Mouse (Mus musculus) heart, embryonic 15.5 days (tissue): Measurements from ENCODE around the gene Rftn1. TPM values are rescaled to one million over a fixed set of nuclear protein-coding genes. Genes with fewer than 3 reads are reported as not detected.
A peak's percentile ranks its signal among the peaks of the same experiment; 100 is the strongest.

Source experiments
- ATAC-seq: fragments of 200-750 bp; cut with Nextera tagmentation; replicated peaks from 2 replicates; pipeline ENCODE4 v1.8.0; 2017; ENCODE audit warnings: low read depth, moderate TSS enrichment; ENCODE audit not compliant: insufficient number of reproducible peaks, insufficient read depth, low FRiP score
- H3K27ac ChIP-seq: fragments of 300-500 bp; sonication (generic); 2 replicates; pipeline ENCODE4 v1.5.1; 2015; ENCODE audit warnings: mild to moderate bottlenecking, inconsistent platforms
- H3K27me3 ChIP-seq: fragments of 300-500 bp; sonication (generic); 2 replicates; pipeline ENCODE4 v1.6.1; 2015; ENCODE audit warnings: inconsistent platforms
- H3K36me3 ChIP-seq: fragments of 300-500 bp; sonication (generic); 2 replicates; pipeline ENCODE4 v1.6.1; 2015; ENCODE audit warnings: mild to moderate bottlenecking, inconsistent platforms
- H3K4me1 ChIP-seq: fragments of 300-500 bp; sonication (generic); replicated peaks from 2 replicates; pipeline ENCODE4 v1.6.1; 2015; ENCODE audit warnings: inconsistent platforms
- H3K4me2 ChIP-seq: fragments of 300-500 bp; sonication (generic); 2 replicates; pipeline ENCODE4 v1.6.1; 2015; ENCODE audit warnings: inconsistent platforms, mild to moderate bottlenecking, moderate library complexity
- H3K4me3 ChIP-seq: fragments of 300-500 bp; sonication (generic); 2 replicates; pipeline ENCODE4 v1.5.1; 2015; ENCODE audit warnings: mild to moderate bottlenecking, inconsistent platforms
- H3K9ac ChIP-seq: fragments of 300-500 bp; sonication (generic); 2 replicates; pipeline ENCODE4 v1.6.1; 2015; ENCODE audit warnings: mild to moderate bottlenecking, inconsistent platforms
- H3K9me3 ChIP-seq: fragments of 300-500 bp; sonication (generic); replicated peaks from 2 replicates; pipeline ENCODE4 v1.6.1; 2016; ENCODE audit warnings: inconsistent platforms
- WGBS: fragments of 180-500 bp; shearing (Covaris S2); methylation state at CpG from one replicate; pipeline ENCODE4 v1.1.7; 2015; ENCODE audit warnings: mixed read lengths; 5-methylcytosine and 5-hydroxymethylcytosine counted together
- polyA plus RNA-seq: library from polyadenylated mRNA; unstranded; fragments of >200 nt; fragmentation: Nextera tagmentation; extraction: Ambion mirVana; gene quantifications from 2 replicates; pipeline ENCODE4 v1.2.1, GENCODE M21; 2015

Gene Rftn1
- polyA plus RNA-seq, result 29.7 and 32.9 TPM in 2 replicates

DNA sequence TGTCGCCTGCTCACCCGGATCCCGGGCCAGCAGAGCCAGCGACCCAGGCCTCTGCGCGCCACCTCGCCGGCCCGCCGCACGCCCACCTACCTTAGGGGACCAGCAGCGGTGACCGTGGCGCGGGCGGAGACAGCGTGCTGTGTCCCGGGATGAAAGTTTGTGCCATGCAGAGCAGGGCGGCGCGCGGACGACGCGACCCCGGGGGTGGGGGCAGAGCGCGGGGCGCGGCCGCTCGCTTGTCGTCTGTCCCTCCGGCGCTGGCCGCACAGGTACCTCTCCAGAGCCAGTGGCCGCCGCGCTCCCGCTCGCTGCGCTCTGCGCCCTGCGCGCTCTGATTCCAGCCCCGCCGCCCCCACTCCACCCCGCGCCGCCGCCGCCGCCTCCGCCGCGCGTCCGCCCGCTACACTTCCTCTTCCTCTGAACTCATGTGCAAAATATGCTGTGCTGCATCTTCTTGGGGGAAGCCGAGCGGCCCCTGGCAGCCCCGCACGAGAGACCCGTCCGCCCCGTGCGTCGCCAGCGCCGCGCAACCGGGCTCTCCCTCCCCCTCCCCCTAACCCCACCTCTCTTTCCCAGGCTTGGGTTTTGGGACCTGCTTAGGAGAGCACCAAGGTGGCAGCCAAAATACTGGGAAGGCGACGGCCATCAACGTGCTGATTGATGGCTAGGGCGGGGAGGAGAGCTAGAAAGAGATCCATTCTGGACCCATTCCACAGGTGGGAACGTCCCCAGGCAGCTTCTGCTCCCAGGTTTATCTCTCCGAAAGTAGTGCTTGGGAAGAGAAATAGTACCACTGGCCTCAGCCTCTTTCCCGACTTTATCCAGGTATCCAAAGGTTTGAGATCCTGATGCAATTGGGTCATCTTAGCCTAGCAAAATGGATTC lies at the start of gene Rftn1:
TSS of gene Rftn1 (minus strand) at position 544 of the 885 bp plus-strand sequence.
- Histone ChIP-seq H3K4me1 (peaks cover 12% of the 10 kb centered on the region), H3K9me3 (no peaks in the 10 kb centered on the region), H3K4me2 (peak within 1 kb of the TSS; percentile 85), H3K9ac (peak within 1 kb of the TSS; percentile 85), H3K4me3 (peak within 1 kb of the TSS; percentile 84), H3K36me3 (no peaks in the 10 kb centered on the region), H3K27me3 (no peaks in the 10 kb centered on the region; the same call in 1 of the 2 replicates), H3K27ac (peak within 1 kb of the TSS; percentile 79)
- WGBS, result 1% methylated on average over 65 of the region's 79 CpGs
- peak; percentile 68 for ATAC-seq

DNA sequence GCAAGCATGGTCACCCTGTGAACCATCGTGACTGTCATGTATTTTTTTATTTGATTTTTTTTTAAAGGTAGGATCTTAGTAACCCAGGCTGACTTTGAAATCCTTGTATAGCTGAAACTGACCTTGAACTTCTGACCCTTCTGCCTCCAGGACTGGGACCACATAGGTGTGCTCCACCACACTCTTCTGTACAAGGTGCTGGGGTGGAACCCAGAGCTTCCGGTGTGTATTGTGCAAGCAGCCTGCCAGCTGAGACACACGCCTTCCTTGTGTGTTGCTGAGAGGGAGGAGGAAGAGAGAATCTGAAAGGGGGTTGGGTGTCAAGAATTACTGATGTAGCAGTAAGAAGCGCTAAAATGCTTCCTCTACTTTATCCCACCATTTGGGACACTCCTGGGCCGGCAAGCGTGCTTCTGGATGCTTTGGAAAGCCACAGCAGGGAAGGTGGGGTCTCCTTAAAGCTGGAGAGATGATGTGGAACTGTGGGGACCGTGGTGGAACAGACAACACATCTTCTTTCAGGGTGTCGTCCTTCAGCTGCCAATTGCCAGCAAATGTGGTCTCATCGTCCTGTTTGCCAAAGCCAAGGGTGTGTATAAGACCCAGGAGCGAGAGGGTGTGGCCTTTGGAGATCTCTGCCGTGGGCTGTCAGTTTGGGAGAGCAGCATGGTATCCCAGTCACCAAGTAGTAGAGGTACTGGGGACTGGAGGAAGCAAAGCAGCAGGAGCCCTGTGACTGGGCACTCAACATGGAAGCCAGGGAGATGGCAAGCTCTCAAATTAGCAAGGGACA lies 47.5 kb upstream of the Rftn1 start:
- H3K4me1 ChIP-seq, result no peaks in the 10 kb centered on the region
- H3K4me3 ChIP-seq, result no peak overlapping the region
- H3K36me3 ChIP-seq, result no peaks in the 10 kb centered on the region
- WGBS, result 45% methylated on average over 11 of the region's 11 CpGs
- peaks cover 14% of the 10 kb centered on the region for H3K27me3 ChIP-seq
- no peak overlapping the region for H3K27ac ChIP-seq
- no peaks in the 10 kb centered on the region for H3K9me3 ChIP-seq
- no peak; the same call in 1 of the 2 replicates for ATAC-seq
- H3K9ac ChIP-seq, result no peak overlapping the region
- no peak overlapping the region for H3K4me2 ChIP-seq

DNA sequence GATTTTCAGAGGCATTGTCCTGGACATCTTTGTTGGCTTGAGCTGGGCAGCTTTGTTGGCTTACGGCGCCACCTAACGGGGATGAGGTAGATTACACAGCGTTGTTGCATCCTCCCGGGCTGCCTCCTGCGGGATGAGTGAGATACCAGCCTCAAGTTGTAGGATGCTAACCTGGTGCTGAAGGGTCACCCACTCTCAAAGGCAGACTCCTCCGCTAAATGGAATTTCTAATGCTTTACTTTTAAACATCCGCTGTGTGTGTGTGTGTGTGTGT lies 46.9 kb upstream of the Rftn1 start:
- ATAC-seq, result no peak; the same call in 1 of the 2 replicates
- no peak overlapping the region for H3K4me3 ChIP-seq
- no peak overlapping the region for H3K4me2 ChIP-seq
- 3% methylated on average over 8 of the region's 8 CpGs for WGBS
- H3K9ac ChIP-seq, result no peak overlapping the region
- no peaks in the 10 kb centered on the region for H3K36me3 ChIP-seq
- H3K27ac ChIP-seq, result no peak overlapping the region
- H3K27me3 ChIP-seq, result peaks cover 14% of the 10 kb centered on the region
- no peaks in the 10 kb centered on the region for H3K4me1 ChIP-seq
- H3K9me3 ChIP-seq, result no peaks in the 10 kb centered on the region

DNA sequence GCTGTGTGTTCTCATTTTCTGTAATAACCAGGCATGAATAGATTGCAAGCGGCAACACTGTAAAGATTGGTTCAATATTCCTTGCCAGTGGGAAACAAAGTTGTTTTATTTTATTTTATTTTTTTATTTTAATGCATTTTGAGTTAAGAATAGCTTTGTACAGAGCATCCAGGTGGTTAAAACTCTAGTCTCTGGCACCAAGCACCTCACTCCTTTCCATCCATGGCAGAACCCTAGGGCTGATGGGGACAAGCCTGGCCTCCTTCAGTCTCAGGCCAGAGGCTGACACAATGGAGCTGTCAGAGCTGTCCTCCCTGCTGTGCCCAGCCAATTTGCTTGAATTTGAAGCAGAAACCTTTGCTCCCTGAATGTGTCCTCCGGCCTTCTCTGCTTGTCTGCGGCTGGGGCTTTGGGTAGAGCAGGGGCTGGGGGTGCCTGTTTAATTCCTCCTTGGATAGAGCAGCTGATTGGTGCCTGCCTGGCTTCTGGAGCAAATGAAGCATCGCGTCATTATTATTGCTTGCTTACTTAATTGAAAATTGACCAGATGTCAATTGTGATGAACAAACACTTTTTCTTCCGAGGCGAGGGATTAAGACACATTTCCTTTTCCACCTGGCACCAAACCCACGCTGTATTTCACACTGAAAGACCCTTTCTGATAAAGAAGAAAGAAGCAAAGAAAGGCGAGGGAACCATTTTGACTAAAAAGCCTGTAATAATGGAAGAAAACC lies 46.4 kb upstream of the Rftn1 start:
- WGBS, result 56% methylated on average over 9 of the region's 9 CpGs
- ATAC-seq, result no peak
- Histone ChIP-seq H3K4me2 (no peak overlapping the region), H3K27me3 (peaks cover 14% of the 10 kb centered on the region), H3K9ac (no peak overlapping the region), H3K4me1 (no peaks in the 10 kb centered on the region), H3K4me3 (no peak overlapping the region), H3K27ac (no peak overlapping the region), H3K9me3 (no peaks in the 10 kb centered on the region), H3K36me3 (no peaks in the 10 kb centered on the region)

DNA sequence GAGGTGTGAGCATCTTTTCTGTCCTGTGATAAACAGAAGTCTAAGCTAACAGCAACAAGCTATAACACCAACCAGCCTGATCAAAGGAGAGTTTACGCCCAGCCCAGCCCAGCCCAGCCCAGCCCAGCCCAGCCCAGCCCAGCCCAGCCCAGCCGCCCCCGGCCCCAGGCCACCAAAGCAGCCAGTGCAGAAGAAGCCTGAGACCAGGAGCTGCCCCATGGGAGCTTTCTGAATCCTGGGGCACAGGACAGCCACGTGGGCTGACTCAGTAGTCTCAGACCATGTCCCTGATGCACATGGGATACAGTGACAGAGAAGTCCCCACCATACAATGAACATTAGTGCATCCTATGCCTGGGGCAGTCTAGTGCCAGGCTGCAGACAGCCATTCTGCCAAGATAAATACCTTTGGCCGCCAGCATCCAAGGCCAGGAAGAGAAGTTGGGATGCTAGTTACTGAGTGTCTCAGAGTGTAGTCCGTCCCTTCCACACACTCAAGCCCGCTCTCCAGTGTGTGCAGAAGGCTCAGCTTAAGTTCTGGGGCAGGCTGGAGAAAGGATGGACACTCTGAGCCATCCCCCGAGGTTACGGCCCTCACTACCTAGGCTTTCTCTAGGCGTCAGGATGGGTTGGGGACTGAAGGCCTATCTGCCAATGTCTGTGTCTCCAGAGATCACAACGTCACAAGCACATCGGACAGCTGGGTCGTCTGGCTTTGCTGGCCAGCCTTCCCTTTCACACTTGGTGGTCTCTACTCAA lies 45.6 kb upstream of the Rftn1 start:
- ATAC-seq, result no peak
- no peaks in the 10 kb centered on the region for H3K9me3 ChIP-seq
- no peaks in the 10 kb centered on the region for H3K36me3 ChIP-seq
- H3K4me3 ChIP-seq, result no peak overlapping the region
- 66% methylated on average over 13 of the region's 13 CpGs for WGBS
- H3K4me2 ChIP-seq, result no peak overlapping the region
- no peaks in the 10 kb centered on the region for H3K4me1 ChIP-seq
- H3K9ac ChIP-seq, result no peak overlapping the region
- H3K27me3 ChIP-seq, result peaks cover 14% of the 10 kb centered on the region
- H3K27ac ChIP-seq, result no peak overlapping the region

DNA sequence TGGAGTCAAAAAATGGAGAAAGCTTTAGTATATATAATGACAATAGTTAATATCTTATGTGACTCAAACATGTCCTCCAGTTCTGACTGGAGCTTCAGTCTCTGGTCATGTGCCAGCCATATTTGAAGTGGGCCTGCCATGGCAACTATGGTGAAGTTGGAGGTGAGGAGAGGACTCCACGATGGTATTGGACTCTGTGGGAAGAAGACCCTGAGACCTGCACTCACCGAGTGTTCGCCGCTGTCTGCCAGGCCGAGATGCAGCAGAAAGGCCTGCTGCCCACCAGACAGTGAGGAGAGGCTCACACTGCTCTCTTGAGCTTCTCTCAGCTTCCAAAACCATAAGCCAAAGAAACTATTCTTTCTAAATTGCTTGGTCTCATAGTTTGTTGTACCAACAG lies 43.5 kb upstream of the Rftn1 start:
- 81% methylated on average over 5 of the region's 5 CpGs for whole genome bisulfite sequencing
- Histone ChIP-seq H3K4me1 (no peaks in the 10 kb centered on the region), H3K27ac (no peak overlapping the region), H3K27me3 (peaks cover 14% of the 10 kb centered on the region), H3K9me3 (no peaks in the 10 kb centered on the region), H3K4me3 (no peak overlapping the region), H3K36me3 (no peaks in the 10 kb centered on the region), H3K4me2 (no peak overlapping the region), H3K9ac (no peak overlapping the region)
- no peak for ATAC-seq

DNA sequence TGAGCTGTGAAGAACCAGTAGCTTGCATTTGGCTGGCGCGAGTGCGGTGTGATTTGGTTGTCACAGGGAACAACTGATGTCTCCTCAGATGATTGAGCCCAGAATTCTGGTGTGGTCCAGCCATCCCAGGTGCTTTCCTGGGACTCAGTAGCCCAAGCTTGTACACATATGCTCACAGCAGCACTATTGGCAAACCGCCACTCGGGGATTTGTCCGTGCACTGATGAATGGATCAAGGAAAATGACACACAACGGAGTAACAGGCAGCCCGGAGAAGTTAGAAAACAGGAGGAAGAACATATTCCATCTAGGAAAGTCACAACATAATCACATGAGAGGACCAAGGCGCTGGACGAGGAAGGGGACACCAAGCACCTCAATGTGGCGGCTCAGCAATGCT lies 42.3 kb upstream of the Rftn1 start:
- WGBS, result 88% methylated on average over 11 of the region's 11 CpGs
- H3K4me1 ChIP-seq, result no peaks in the 10 kb centered on the region
- H3K4me3 ChIP-seq, result no peak overlapping the region
- H3K4me2 ChIP-seq, result no peak overlapping the region
- no peaks in the 10 kb centered on the region for H3K36me3 ChIP-seq
- no peak overlapping the region for H3K9ac ChIP-seq
- H3K27ac ChIP-seq, result no peak overlapping the region
- no peaks in the 10 kb centered on the region for H3K9me3 ChIP-seq
- no peak for ATAC-seq
- peaks cover 3% of the 10 kb centered on the region; the same call in 1 of the 2 replicates for H3K27me3 ChIP-seq

DNA sequence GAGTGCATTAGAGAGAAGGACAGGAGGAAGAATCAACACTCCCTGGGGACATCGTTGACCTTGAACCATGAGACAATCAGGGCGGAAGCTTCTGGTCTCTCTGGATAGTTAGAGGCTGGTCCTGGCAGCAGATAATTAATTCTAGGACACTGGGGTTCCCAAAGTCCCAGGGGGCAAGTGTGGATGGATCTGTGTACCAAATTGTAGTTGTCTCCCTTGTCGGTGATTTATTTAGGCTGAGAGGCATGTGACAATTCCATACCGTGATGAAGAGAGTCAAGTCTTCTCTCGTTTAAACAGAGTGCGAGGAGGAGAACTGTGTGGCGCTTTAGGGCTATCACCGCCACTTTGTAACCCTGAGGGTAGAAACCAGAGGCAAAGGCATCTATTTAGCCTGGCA lies 40.7 kb upstream of the Rftn1 start:
- Histone ChIP-seq H3K36me3 (no peaks in the 10 kb centered on the region), H3K9me3 (no peaks in the 10 kb centered on the region), H3K4me1 (no peaks in the 10 kb centered on the region), H3K27me3 (no peaks in the 10 kb centered on the region), H3K4me2 (no peak overlapping the region), H3K27ac (no peak overlapping the region), H3K9ac (no peak overlapping the region), H3K4me3 (no peak overlapping the region)
- 87% methylated on average over 8 of the region's 8 CpGs for WGBS
- ATAC-seq, result no peak

DNA sequence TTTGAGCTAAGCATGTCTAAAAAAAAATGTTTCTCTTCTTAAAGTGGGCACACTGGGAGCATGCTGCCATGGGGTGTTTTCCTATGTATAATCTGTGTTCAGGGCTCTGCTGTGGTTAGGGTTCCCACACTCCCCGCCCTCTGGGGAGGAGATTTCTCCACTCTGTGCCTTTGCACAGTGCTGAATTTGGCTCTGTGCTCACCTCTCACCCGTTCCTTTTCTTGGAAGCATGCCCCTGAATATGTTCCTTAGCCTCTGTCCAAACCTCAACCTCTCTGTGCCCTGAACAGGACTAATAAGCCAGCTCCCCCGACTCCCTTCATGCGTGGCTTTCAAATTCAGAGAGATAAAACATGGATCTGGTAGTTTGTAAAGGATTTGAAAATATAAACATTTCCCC lies 39.1 kb upstream of the Rftn1 start:
- 0 out of 2 replicates have a peak, but pooled peaks cover 1% of the 10 kb centered on the region for H3K4me1 ChIP-seq
- H3K4me2 ChIP-seq, result no peak overlapping the region
- no peaks in the 10 kb centered on the region for H3K9me3 ChIP-seq
- no peak overlapping the region for H3K9ac ChIP-seq
- H3K27ac ChIP-seq, result no peak overlapping the region
- H3K36me3 ChIP-seq, result no peaks in the 10 kb centered on the region
- H3K27me3 ChIP-seq, result no peaks in the 10 kb centered on the region
- no peak overlapping the region for H3K4me3 ChIP-seq
- WGBS, result 59% methylated on average over 4 of the region's 4 CpGs
- no peak for ATAC-seq

DNA sequence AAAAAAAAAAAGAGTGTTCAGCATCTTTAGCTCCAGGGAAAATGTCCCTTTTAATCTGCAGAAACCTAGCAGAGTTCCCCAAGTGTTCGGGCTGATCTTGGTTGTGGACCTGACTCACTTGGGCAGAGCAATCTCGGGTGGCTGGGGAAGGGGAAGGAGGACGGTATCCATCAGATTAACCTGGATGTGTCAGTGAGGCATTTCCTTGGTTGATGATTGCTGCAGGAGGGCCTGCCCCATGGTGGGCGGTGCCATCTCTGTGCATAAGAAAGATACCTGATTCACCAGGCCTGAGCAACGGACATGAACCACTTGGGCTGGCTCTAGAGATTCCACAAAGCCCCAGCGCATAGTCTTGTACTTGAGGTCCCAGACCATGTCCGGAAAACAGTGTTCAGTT lies 36.9 kb upstream of the Rftn1 start:
- Histone ChIP-seq H3K9me3 (no peaks in the 10 kb centered on the region), H3K9ac (no peak overlapping the region), H3K4me1 (0 out of 2 replicates have a peak, but pooled peaks cover 2% of the 10 kb centered on the region), H3K4me2 (no peak overlapping the region), H3K27ac (no peak overlapping the region), H3K27me3 (no peaks in the 10 kb centered on the region), H3K36me3 (no peaks in the 10 kb centered on the region), H3K4me3 (no peak overlapping the region)
- WGBS, result 65% methylated on average over 7 of the region's 7 CpGs
- ATAC-seq, result no peak
